Mouse (Mus musculus) urinary bladder, postnatal 36 days (tissue): ENCODE measurements around the gene Sgce.
"Not testable (repeated sequence)": the region's sequence is repeated elsewhere in the genome, so short reads cannot be mapped to it uniquely, and the experiment has no call there.

ENCODE experiments used
- DNase-seq, 2 experiments: peaks; one replicate each; pipeline ENCODE4 v3.0.0; 2022; ENCODE audit warnings: low spot score in 2 of 2, mixed read lengths in 1 of 2

Sgce gene

DNA sequence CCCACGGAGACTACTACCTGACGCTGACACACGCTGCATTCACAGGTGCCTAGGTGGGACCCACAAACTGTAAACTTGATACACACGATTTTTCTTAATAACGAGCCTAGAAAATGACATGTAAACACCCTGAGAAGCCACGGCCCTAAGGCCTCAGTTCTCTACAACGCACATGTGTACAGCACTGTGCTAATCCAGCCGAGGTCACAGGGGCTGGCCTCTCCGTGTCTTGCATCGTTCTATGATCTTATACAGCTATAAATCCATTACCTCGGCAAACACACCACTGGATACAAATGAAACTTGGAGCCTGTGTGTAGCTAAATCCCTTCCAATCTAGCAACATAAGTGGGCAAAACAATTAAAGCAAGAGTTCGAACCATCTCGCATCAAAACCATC, 24.3 kb downstream of the Sgce start:
- DNase-seq, result no peak

DNA sequence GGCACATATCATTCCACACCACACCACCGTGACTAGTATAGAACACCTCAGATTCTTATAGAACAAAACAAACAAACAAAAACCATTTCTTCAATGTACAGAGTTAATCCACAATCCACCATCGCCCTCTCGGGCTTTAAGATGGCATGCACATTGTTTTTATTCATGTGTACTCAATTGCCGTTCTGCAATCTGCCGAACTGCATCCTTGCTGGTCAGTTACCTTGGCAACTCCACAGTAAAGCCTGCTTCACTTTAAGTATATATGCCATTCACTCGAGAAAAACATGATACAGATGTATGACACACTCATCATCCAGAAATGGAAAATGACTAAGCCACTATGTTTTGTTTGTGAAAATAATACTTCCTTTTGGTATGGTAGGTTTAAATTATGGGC, 24.9 kb downstream of the Sgce start:
- no peak for DNase-seq

DNA sequence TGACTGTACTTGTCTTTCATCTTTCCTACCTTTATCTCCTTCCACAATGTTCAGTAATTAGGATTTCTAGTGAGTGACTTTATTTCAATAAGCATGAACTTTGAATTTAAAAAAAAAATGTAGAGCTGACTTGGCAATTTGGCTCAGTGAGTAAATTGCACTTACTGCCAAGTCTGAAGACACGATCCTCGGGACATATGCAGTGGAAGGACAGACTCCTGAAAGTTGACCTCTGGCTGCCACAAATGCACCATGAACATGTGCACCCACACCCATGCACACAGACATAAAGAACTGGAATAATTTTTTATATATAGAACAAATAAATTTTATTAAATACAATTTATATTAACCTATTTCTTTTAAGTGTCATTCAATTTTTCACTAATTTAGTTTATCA, 29.7 kb downstream of the Sgce start:
- no peak for DNase-seq

DNA sequence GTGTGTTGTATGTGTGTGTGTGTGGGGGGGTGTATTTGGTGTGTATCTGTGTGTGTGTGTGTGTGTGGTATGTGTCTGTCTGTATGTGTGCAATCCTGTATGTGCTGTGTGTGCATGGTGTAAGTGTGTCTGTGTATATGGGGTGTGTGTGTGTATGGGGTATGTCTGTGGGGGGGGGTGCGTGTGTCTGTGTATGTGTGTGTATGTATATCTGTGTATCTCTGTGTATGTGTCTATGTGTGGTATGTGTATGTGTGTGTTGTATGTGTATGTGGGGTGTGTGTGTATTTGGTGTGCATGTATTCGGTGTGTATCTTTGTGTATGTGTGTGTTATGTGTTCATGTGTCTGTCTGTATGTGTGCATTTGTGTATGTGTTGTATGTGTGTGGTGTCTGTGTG, 30.8 kb downstream of the Sgce start:
- DNase-seq, result no peak

DNA sequence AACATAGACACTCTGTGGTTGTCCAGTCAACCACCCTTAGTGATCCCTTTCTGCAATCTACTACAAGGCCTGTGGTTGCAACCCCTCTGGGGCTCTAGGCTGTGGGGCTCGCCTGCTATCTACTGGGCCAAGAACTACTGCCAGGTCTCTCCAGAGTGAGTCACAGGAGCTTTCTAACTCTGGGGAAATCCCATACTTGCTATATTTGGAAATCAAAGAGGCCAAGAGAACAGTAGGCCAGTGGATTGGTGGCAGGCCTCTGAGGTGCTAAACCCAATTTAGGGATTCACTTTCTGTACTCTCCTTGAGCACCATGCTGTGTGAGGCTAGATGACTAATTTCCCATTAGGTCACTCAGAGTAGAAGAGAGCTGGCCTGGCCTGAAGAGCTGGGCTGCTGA, 38.0 kb downstream of the Sgce start:
- DNase-seq, result peak in 1 of 2 experiments; percentile 25

DNA sequence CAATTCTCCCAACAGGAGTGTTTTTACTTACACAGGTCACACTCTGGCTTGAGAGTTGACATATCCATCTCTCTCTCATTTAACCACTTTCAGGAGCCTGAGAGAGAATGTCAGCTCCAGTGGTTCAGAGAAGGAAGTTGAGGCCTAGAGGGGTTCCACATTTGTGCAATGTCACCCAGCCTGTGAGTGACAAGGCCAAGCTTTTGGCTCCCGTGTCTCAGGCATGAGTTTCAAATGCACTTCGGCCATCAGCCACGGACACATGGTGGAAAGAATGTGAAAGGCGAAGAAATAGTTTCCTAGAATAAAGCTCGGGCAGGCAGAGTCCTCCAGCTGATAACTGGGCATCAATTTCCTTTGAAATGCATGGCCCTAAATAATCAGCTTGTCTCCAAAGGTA, 40.6 kb downstream of the Sgce start:
- no peak for DNase-seq

DNA sequence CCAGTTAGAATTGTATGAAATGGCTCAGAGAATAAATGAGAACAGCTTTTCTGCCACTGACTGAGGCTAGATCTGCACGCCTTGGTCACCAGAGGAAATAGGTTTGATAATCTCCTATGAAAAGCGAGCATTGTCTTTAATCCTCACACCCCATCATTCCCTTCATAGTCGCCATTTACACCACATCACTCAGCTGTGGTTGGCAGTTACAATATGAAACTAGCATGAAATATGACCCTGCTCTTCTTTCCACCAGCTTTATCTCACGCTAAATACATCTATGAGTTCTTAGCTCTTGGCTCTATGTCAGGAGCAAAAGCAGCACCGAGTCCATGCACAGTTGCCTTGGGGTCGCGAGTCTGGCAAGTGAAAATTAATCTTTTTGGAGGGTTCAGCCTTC, 43.1 kb downstream of the Sgce start:
- no peak for DNase-seq

DNA sequence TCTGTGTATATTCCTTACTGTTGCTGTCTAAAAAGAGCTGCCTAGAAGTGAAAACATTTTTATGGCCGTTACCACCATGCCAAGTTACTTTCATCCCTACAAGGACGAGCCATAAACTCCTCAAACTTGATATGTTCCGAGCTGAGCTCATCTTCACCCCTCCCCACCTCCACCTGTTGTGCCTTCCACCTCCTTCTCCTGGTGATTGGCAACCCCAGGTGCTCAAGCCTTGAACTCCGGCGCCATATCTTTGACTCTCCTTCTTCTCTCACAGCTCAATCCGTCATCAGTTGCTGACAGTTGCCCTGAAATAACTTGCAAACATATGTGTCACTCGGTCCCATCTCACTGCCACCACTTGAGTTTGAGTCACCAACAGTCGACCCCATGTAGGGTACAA, 45.4 kb downstream of the Sgce start:
- DNase-seq, result no peak

DNA sequence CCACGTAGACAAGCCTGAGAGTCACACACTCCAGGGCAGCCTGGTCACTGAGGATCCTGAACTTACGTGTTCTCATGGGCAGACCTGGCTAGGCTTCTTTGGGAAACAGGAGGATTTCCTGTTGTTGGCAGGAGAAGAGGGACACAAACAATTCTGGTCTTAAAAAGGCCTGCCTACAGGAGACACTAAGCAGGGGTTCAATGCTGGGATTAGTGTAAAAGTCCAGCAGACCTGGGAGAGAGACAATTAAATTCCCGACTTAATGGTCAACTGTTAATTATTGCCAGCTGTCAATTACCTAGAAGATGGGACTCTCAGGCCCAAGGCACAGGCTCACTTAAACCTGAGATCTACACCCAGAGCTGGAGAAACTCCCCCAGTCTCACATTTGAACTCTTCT, 51.2 kb downstream of the Sgce start:
- DNase-seq, result no peak

DNA sequence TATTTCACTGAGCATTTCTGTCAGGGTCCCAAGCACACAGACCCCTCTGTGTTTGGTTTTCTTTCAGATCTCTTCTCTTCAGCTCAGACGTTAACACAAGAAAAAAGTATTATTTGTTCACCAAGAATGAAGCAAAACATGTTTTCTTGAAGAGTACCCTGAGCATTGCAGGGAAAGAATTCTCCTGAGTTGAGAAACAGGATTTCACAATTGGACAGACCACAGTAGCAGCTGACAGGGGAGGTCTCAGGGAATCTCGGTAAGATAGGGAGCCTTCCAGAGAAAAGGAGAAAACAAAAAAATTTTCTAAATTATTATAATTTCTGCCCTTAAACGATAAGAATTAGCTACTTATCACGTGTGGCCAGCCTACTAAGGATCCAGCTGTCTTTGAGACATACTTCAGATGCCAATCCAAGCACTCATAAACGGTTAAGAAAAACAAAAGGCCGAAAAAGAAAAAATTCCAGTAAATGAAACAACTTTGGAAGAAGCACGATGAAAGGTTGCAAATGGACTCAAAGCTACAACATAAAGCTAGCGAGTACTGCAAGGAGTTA, 52.3 kb downstream of the Sgce start:
- no peak for DNase-seq

DNA sequence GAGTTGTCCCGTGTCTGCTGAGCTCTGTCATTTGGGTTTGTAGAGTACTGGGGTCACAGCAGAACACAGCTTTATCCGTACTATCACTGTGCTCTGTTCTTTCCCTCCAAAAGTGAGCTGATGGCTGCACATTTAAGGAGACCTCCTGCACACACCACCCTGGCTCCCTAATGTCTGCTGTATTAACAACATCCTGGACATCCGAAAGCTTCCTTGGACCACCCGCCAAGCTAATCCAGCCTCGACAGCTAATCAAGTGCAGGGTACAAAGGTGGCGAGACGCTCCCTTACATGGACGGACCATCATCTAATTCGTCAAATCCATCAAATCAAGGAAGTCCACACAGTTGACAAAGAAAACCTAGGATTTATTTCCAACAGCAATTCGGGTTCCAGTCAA, 53.5 kb downstream of the Sgce start:
- no peak for DNase-seq

DNA sequence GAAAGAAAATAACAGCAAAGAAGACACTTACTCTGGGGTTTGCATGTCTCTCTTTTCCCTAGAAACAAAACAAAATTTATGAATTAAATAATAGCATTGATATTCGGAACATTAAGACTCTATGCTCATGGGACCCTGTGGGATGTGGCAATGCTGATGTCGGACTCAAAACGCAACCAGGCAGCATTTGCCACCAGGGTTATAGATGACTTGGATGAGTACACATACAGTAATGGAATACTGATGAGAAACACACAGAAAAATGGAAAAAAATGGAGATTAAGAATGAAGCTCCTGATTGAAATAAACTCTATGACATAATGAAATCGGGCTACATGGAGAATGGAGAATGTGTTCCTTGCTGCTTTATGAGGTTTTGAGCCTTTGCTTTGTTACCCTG, 56.6 kb downstream of the Sgce start:
- no peak for DNase-seq

DNA sequence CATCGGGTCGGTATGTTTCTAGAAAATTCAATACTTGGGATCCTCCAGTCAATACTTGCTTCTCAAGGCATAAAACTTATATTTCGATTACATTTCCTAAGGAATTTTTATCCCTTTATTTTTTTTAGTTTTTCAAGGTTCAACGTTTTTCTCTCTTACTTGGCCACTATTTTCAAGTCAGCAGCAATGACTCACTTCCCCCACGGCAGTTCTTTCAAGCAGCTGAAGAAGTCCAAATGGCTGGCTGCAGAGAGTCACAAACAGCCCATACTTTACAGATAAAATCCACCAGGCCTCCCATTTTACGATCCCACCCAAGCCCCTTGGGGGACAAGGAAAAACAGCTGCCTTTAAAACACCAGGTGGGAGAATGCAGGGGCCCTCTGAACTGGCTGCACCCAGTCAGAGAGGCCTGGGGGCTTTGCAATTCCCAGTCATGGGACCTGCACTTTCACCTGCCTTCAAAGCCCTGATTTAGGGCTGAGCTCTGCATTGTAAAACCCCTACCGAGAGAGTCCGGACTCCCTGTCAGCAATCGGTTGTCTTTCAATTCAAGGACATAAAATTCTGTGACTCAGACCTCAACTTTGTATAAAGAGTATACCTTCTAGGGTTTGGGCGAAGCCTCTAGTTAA, 62.2 kb downstream of the Sgce start:
- no peak for DNase-seq

DNA sequence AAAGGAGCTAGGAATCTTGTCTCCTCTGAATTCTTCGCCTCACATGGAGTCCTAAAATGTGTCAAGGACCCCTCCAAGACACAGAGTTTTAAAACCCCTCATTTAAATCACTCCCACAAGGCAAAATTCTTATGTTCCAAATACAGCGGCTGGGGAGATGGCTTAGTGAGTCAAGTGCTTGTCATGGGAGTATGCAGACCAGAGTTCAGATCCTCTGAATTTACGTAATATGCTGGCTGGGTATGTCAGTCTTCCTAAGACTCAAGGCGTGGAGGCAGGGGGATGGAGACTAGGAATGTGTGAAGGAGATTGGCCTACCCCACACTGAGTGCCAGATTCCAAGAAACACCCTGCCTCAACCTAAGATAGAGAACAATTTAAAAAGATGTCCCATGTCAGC, 66.4 kb downstream of the Sgce start:
- no peak for DNase-seq

DNA sequence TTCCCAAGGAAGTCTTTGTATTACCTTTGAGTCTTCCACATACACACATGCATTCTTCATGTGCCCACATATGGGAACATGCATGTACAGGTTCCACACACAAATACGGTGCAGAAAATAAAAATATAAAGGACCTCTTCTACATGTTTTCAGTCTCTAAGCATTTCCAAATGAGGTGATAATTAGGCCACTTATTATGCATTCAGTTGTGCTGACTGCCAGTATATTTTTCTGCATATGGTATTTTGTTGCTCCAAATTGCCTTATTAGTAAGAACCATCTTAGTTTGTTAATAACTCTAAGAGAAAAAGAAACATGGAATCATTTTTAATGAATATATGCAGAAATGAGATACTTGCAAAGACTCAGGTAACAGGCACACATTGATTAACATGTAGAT, 67.0 kb downstream of the Sgce start:
- no peak for DNase-seq

DNA sequence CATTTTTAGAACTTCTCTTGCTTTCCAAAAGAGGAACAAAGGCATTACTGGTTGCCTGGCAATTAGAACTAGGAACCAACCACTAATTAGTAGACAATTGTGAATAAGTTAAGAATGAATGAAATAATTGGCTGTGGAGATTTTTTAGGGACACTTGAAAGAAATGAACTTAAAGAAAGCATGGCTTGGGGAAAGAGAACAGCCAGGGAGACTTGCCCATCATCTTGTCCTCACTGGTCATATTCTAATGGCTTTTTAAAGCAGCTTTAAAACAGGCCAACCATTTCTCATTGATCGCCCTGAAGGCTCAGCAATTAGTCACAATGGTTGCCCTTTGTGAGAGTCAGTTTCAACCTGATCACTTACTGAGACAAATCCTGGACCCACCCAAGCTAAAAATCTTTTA, 69.6 kb downstream of the Sgce start:
- no peak for DNase-seq

DNA sequence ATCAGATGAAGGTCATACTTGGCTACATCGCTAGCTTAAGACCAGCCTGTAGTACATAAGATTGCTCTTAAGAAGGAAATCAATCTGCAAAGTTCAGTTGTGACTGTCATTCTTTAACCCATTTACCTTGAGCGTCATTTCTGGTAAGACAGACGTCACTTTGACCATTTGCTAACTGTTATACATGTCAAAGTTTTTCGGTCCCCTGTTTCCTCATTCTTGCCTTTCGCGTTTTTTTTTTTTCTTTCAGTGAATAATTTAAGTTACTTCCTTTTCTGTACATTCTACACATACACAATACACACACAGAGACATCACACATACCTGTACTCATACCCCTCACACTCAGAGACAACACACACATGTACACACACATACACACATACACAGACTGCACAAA, 81.9 kb downstream of the Sgce start:
- DNase-seq, result no peak

DNA sequence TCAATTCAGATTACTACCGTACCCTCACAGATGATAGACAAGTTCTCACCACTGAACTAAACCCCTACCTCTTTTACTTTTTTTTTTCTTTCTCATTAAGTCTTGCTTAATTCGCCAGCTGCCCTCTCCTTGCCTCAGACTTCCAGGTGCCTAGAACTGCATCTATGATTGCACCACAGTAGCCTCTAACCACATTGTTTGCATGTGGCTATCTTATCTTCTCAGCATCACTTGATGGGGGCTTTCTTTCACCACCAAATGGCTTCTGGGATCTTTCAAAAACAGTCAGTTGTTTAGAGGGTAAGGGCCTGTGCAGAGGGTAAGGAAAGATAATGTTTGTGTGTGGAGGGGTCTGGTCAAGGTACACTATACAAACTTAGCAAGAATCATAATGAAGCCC, 82.7 kb downstream of the Sgce start:
- DNase-seq, result no peak

DNA sequence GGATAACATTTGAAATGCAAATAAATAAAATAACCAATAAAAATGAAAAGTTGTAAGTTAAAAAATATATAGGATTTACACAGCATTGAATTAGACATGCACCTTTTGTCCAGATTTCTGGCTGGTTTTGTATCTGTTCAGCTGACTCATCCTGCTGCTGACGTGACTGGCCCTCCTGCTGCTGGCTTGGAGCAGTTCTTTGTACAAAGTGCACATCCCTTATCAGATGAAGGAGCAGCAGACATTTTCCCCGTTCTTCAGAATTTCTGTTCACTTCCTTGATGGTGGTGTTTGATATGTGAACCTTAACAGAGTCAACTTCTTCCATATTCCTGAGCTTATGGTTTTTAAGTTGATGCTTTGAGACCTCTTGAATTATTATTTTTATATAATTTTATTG, 83.5 kb downstream of the Sgce start:
- peak; percentile 4 to 23 for DNase-seq

DNA sequence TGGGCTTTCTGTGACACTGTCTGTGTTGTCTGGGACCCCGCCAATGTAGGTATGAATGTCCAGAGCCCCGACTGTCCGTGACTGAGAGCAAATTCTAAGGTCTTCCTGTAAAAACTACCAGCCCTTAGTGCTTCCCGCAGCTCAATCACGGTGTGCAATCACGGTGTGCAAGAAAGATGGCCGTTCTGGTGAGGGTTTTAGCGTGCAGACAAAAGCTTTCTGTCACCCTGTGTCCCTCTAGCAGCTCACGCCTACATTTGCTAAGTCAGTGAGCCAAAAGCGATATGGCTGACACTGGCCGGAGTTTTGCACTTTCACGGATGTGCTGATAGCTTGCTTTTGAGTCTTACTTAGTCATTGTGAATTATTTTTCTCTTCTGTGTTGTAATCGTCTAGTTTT, 88.1 kb downstream of the Sgce start:
- no peak for DNase-seq

DNA sequence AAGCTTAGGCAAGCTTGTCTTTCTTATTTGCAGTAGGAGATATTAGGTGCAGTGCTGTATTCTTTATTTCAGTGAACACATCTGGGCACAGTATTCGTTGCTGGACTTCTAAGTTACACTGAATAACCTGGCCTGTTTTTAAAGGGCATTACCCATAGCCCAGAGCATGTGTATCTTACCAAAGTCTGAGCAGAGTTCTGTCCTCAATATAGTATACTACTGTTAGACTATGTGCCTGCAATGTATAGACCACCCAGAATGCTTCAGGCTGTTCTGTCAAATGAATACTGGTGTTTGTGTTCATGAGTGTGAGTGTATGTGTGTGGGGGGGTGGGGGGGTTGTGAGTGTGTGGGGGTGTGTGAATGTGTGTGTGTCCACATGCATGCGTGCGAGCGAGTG, 91.1 kb downstream of the Sgce start:
- DNase-seq, result no peak

DNA sequence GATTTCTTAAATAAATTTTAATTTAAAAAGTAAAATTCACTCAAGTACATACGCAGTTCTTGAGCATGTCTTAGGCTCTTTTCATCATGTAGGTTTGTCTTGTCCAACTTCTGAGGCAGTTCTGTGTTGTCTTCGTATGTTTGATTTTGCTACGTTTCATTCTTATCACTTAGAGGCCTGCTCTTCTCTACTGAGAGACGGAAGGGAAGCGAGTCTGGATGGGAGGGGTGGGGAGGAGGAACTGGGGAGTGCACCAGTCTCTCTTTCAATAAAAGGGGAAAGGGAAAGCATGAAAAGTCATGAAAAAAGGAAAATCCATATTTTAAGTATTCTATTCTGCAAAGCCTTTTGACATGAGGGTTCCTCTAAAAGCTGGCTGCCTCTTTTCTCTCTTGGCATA, 91.5 kb downstream of the Sgce start:
- no peak for DNase-seq

DNA sequence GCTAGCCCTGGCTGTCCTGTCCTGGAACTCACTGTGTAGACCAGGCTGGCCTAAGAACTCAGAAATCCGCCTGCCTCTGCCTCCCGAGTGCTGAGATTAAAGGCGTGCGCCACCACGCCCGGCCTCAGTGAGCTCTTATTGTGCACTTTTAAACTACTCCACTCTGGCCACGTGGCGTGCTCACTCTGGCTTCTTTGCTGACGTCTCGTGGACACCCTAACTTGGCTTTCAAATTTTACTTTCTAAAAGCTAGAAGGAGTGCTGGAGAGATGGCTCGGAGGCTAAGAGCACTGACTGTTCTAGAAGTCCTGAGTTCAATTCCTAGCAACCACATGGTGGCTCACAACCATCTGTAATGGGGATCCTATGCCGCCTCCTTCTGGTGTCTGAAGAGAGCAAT, 93.3 kb downstream of the Sgce start:
- DNase-seq, result not testable (repeated sequence)

DNA sequence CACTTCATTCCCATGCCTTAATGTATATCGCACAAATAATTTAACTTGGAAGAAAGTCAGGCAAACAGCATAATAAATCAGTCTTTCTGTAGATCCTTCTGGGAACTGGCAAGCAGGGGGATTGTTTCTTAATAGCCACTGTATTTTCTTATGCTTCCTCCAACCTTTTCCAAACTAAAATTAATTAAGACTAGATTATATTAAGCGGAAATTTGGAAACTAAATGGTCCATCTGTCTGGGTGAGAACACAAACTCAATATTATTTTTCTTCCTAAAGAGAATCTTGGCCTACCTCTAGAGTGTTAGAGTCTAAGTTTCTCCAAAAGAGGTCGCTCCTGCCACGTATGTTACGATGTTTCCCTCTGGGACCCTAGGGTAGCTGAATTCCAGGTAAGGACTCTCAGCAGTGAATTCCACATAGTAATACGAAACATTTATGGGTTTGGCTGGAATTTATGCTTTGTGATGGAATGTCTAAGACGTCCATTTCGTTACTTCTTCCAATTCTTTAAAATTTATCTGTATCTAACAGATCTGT, 94.3 kb downstream of the Sgce start:
- no peak for DNase-seq
